Mouse (Mus musculus): ENCODE data around the gene Rxfp2.

The Rxfp2 gene

GRCm38 (mm10) chr5:150115271-150116092 is 97.0 kb downstream of the Rxfp2 start:
- peak in 1 of 2 experiments; percentile 43 for DNase-seq (ENCODE audit: low spot score in 2 of 2)

GRCm38 (mm10) chr5:150116216-150116905 is 97.9 kb downstream of the Rxfp2 start:
- DNase-seq (ENCODE audit: low spot score in 2 of 2): no peak

DNA sequence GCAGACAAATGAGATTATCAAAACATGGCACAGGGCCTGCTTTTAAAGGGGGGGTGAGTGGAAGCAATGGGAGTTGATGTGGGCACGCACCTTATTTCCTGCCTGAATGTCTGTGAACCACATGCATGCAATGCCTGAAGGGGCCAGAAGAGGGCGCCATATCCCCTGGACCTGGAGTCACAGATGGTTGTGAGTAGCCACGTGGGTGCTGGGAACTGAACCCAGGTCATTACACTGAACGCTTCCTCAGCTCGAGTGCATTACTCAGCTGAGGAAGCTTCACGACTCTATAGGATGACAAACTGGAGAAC is 98.4 kb downstream of the Rxfp2 start:
- DNase-seq (ENCODE audit: low spot score in 2 of 2): peak in 1 of 2 experiments; percentile 22

GRCm38 (mm10) chr5:150118124-150118454 is 99.6 kb downstream of the Rxfp2 start:
- no peak for DNase-seq (ENCODE audit: low spot score in 2 of 2)

DNA sequence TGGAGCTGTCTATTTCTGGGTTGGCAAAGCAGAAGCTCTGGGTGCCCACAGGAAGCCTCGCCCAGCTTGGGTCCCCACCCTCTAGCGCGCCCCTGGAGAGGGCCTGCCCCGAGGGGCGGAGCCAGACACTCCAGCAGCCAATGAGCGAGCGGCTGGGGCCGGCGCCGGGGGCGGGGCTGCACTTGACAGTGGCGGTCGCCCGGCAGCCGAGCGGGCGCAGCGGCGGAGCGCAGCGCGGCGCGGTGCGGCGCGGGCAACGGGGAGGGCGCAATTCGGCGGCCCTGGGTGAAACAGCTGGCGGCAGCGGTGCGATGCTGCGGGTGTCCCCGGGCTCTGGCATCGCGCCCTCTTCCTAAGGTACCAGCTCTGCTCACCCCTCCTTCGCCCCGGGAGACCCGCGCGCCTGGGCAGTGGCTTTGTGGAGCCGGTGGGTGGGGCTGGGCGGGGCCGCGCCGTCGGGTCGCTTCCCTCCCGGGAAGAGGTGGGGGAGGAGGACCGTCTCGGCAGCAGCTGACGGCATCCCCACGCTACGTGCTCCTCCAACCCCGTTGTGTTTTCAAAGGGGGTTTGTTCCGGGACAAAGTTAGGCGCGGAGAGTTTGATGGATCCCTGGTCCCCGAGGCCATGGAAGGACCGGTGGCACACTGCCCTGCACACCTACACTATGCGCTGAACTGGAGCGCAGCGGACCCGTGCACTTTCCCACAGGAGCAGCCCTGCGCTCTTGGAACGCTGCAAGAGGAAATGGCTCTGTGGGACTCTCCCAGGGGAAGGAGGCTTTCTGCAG is 100.2 kb downstream of the Rxfp2 start, which contains the start of gene Fry:
Gene Fry, plus strand, starts transcription at position 191 of the 787 bp plus-strand sequence.
- peak; percentile 85 to 90 for DNase-seq (ENCODE audit: low spot score in 2 of 2)

DNA sequence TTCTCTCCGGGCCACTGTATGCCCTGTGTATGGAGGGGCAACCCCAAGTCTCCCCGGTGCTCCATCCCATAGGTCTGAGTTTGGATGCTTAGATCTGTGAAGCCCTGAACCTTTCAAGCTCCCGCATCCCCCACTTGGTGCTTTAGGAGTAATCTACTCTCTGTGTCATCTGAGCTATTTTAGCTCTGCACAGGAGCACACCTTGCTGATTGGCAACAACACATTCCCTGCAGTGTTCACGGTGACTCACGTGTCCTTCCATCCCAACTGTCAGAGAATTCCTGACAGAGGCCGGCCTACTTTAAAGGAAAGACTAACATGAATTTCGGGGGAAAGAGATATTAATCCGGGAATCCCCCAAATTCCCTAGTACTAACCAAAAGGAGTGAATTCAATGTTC is 102.2 kb downstream of the Rxfp2 start:
- DNase-seq (ENCODE audit: low spot score in 2 of 2): no peak

DNA sequence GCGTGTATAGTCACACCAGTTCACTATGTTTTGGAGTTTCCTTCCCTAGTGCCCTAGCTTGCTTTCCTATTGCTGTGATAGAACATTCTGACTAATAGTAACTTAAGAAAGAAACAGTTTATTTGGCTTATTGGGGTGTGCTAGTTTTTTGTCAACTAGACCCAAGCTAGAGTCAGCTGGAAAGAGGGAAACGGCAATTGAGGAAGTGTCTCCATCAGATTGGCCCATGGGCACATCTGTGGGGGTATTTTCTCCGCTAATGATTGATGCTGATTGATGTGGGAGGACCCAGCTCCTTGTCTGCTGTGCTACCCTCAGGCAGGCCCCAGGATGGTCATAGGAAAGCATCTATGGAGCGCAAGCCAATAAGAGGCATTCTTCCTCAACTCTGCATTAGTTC is 103.6 kb downstream of the Rxfp2 start:
- no peak for DNase-seq (ENCODE audit: low spot score in 2 of 2)

DNA sequence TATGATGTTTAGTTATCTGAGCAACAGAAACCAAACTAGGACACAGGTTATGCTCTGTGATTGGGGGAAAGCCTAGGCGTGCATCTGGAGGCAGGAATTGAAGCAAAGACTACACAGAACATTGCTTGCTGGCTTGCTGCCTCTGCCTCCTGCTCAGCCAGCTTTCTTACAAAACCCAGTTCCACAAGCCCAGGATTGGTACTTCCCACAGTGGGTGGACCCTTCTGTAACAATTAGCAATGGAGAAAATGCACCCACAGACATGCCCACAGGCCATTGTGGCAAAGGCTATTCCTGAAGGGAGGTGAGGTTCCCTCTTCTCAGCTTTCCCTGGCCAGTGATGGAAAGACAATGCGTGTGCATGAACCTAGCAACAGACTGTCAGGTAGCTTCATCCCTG is 104.1 kb downstream of the Rxfp2 start:
- no peak for DNase-seq (ENCODE audit: low spot score in 2 of 2)

GRCm38 (mm10) chr5:150125920-150126319 is 107.4 kb downstream of the Rxfp2 start:
- no peak for DNase-seq (ENCODE audit: low spot score in 2 of 2)

DNA sequence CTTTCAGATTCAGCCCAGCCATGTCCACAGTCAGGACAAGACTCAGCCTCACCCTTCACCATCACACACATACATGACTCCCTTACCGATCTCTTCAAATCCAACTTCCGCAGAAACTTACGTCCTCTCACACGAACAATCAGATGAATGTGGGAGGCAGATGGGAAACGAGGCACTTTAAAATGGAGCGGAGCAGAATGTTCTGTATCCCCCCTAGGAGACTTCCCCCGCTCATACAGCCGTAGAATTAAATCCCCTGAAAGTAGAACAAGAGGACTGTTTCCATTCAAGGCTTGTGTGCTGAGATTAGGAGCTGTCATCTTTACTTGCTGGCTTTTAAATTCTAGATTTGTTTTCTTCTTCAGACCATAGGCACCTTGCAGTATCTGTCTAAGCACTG is 110.0 kb downstream of the Rxfp2 start:
- DNase-seq (ENCODE audit: low spot score in 2 of 2): no peak

GRCm38 (mm10) chr5:150130144-150130543 is 111.7 kb downstream of the Rxfp2 start:
- no peak for DNase-seq (ENCODE audit: low spot score in 2 of 2)

DNA sequence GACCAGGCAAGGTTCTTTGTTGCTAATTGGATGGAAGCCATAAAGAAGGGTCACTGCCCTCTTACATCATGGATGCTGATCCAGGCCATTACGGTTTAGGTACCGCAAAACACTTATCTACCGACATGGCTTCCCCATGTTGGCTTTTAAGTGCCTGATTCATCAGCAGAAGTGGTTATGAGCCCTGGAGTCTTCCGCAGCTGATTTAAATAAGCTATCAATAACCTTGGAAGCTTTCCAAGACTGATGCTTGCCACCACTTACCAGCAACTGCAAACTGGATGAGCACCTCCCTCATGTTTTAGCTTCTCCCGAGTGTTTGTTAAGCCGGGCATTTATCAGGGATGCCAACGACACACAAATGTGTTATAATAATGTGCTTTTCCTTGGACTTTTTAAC is 112.7 kb downstream of the Rxfp2 start:
- no peak for DNase-seq (ENCODE audit: low spot score in 2 of 2)
